Mouse (Mus musculus) right cerebral cortex, postnatal 14 days (tissue): ENCODE results near the gene Dnaic2.

Source experiments
- DNase-seq: peaks from one replicate; pipeline ENCODE4 v3.0.0; 2022

Gene Dnaic2

DNA sequence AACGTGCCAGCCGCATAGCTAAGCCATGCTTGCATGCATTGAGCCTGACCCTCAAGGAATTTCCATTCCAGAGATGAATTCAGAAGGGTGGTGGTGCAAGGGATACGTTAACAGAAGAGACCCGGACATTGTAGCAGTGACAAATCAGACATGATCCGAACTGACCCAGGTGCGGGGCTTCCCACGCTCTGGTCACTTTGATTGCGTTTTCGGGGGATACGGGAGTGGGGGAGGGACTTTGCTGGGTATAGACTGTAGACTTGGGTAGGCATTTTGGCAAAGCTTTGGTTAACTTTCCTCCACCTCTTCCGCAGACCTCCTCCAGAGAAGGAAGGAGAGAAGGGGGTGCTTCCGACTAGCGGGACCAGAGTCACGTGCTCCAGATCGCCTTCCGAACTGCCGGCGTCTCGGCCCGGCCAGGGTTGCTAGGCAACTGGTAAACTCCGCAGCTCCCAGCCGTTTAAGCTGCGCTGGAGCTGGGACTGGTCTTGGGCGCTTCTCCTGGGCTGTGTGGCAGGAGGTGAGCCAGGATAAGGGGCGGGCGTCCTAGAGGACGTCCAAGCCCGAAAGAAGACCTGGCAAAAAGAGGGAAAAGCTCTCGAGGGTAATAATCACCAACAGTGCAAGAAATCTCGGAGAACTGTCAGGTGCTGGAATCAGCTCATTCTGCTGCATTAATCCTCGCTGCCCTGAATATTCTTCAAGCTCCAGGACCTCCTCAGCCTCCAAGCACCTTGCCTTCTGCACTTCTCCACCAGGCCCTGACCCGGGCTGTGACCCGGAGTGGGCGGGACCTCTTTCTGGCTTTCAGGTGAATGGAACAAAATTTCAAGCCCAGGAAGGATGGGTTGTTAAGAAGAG lies at the start of gene Dnaic2:
Gene Dnaic2, plus strand, starts transcription at position 444 of the 861 bp plus-strand sequence.
- peak; percentile 70 for DNase-seq

DNA sequence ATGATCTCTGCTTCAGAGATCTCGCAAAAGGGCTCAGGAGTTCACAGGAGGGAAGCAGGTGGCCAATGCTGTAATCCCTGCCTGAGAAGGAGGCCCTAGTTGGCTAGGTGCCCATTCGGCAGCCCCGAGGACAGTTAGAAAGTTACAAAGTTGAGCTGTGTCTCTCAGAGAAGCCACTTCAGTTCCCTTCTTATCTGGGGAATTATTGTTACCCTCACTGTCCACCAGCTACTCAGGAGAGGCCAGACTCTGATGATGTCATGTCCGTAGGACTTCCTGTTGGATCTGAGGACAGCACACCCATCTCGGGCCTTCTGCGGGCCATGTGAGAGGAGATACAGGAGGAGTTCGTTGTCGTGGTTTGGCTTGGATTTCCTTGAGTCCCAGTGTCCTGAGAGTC lies 47.6 kb upstream of the Dnaic2 start:
- no peak for DNase-seq

DNA sequence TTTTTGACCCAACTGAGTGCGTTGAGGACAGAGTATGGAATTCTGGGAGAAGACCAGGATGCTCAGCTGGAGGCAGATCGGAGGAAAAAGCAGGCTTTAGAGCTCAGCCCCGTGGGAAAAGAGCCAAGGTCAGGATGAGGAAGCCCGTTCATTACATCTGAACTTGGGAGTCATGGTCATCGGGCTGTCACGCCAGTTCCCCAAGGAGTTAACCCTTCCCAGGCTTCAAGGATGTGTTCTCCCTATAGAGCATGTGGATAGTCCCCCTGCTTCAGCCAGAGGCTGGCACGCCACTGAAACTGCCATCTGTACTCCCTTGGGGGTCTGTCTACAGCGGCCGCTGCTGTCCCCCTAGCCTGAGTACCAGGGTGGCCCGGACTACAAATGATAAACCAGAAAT lies 46.9 kb upstream of the Dnaic2 start:
- no peak for DNase-seq

DNA sequence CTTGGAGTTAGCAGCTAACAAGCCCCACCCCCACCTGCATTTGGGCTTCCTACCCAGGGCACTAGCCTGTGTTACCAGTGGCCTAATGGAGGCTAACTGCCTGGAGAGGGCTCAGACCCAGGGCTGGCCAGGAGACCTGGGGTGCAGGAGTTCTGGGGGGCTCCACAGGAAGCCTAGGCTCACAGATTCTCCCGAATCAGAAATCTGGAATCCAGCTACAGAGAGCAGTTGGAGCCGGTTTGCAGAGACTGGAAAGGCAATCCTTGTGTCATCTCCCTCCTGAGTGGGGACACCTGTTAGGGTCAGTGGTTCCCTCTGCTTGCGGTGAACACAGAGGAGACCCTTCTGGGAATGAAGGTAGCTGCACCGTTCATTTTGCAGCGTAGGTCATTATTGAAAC lies 46.2 kb upstream of the Dnaic2 start:
- no peak for DNase-seq

DNA sequence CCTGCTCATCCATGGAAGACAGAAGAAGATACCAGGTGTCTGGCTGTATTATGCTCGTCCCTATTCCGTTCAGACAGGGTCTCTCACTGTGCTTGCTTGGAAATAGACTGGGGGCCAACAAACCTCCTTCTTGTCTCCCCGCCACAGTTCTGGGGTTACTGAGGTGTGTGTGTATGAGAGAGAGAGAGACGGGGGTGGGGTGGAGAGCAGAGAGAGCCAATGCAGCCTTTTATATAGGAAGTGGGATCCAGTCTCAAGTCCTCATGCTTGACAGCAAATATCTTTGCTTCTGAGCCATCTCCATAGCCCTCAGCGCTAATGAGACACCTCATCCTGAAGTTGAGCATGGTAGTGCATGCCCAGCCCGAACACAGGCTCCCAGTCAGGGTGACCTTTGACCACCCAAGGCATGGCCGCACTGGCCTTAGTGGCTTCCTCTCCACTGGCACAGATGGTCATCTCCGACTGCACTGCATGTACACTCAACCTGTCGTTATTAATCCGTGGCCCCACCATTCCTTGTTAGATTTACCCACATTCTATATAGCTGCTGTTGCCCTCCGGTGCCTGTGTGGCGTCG lies 44.8 kb upstream of the Dnaic2 start:
- no peak for DNase-seq

DNA sequence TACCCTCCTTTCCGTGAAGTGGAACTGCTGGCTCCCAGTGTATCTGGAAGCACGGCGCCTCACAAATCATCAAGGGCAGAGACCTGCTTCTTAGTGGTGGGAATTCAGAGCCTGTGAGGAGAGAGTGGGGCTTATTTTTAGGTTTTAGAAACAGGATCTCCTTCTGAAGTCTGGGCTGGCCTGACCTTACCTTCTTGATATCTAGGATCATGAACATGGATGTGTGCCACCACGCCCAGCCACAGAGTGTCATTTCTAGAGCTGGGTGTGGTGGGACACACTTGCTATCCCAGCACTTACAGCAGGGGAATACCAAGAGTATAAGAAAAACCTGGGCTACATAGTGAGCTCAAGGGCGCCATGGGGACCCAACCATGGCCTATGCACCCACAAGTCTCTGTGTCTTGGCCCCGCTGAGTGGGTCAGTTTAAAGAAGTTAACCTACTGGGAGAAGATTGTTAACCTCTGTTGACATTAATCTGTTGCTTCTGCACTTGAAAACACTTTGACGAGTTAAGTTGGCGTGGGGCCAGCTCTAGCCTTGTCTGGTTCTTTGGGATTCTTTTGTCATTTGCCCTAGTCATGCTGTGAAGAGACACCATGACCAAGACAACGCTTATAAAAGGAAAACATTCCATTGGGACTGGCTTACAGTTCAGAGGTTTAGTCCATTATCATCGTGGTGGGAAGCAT lies 44.0 kb upstream of the Dnaic2 start:
- no peak for DNase-seq

DNA sequence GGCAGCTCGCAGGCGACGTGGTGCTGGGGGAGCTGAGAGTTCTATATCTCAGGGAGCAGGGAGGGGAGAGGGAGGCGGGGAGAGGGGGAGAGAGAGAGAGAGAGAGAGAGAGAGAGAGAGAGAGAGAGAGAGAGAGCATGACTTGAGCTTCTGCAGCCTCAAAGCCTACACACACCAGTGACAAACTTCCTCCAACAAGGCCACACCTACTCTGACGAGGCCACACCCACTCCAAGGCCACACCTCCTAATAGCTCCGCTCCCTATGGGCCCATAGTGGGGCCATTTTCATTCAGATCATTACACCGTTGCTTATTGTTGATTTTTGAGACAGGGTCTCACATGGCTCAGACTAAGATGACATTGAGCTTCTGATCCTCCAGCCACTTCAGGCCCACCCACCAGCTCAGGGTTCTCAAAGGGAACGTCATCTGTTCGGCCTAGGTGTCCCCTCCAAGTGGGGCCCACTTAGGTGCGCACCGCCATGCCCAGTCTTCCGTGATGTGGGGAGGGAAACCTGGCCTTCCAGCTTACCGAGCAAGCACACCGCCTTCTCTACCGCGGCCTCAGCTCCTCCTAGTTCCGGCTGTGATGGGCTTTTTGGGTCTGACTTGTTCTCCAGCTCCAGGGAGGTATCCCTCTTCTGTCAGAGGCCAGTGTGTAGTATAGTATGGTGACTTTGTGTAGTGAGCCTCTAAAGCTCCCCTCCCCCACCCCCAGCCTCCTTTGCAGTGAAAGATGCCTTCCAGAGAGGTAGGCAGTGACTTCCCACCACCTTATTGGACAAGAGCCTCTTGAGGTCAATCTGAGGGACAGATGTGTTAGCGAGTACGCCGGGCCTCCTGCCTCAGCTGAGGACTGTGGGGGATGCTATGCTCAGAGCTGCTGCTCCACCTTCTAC lies 43.2 kb upstream of the Dnaic2 start:
- DNase-seq, result no peak

DNA sequence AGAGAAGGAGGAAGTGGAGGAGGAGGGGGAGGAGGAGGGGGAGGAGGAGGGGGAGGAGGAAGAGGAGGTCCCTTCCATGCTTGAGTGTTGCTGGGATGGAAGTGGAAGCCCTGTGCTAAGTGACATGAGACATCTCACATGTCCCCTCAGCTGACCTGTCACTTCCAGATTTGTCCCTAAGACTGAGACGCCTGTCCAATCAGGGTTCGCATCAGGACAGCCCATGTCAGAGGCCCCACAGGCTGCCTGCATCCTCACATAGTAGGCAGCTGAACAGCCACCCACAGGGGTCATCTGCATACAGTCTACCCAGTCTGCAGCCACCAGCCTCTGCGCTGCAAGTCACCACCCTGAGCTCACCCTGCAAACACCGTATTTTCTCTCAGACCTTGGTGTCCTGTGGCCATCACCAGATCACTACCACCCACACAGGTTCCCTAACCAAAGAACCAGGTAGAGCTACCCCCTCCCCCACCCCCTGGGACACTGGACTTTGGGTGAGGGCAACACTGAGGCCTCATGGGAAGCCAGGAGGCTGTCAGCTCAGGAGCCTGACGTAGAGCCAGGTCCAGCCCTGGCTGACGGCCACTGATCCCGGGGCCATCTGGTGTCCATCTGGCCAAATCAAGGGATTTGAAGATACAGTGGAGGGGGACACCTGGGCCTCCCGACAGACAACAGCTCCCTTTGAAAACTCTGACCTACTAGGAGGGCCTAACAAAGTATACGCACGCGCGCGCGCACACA lies 42.4 kb upstream of the Dnaic2 start:
- no peak for DNase-seq

DNA sequence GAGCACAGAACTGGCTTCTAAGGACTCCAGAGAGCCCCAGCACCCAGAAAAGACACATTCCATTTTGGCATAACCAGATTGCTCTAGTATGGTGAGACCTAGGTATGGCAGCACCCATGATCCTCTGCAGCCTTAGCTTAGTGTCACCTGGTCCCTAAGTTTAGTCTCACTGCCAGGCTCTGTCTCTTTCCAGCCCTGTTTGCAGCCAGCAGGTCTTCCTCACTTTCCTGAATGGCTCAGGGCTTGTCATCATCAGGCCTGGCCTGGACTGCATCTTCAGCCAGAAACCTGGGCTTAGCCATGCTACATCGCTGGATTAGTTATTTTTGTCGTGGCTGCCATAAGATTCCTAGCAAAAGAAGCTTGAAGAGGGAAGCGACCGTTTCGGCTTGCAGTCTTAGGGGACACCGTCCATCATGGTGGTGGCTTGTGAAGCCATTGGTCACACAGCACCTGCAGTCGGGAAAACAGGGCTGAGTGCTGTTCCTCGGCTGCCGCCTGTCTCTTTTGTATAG lies 41.6 kb upstream of the Dnaic2 start:
- DNase-seq, result no peak

DNA sequence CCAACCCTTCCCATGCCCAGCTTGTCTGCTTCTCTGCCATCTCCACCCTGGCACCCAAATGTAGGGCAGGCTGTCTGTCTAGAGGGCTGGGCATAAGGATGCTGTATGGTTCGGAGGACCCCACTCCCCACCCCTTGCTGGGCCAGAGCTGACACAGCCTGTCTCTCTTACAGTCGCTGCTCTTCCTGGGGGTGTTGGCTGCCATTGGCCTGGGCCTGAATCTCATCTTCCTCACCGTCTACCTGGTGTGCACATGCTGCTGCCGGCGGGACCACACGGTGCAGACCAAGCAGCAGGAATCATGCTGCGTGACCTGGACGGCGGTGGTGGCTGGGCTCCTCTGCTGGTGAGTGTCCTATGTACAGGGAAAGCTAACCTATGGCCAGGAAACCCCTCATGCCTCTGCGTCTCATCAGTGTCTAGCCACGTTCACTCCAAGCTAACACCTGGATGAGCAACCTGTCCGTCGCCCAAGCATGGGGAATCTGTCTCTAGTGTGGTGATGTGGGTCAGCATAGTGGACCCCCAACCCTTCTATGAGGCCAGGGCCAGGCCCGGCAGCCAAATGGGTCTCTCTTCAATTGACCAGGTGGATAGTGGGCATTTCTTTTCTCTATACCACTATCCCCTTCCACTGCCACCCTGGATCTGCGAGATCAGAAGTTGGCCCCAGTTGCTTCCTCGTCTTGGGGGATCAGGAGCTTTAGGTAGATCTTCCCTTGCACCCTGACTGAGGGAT lies 40.8 kb upstream of the Dnaic2 start:
- DNase-seq, result no peak

DNA sequence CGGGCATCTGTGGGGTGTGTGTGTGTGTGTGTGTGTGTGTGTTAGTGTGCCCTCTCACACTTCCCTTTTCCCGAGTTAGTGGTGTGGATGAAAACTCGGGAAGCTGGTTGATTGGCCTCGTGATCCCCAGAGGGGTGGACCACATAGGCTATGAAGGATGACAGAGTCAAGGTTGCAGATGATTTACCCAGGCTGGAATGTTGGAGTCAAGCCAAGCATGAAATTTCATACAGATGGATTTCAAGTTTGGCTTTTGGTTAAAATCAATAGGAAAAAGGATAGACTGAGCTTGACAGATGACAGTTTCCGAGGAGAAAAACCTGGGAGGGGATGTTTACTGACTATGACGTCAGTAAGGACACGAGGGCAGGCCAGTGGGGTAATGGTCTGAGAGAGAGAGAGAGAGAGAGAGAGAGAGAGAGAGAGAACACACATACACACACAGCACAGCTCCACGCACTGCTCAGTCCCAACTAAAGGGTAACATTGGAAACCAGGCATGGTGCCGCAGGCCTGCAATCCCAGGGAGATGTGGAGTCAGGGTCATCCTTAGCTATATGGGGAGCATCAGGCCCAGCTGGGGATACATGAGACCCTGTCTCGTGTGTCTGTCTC lies 39.5 kb upstream of the Dnaic2 start:
- DNase-seq, result no peak

DNA sequence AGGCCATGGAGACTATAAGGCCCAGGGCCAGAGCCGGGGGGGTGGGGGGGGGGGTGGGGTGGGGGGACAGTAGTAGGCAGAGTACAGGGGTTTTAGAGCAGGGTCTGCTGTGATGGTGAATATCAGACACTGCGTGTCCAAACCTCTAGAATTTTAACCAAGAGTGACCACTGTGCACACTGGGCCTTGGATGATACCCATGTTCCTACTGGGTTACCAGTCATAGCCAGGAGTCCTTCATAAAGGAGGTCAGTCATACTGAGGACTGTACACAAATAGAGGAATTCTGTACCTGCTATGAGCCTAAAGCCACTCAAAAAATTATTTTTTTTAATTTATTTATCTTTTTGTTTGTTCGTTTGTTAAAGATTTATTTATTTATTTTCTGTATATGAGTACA lies 38.5 kb upstream of the Dnaic2 start:
- no peak for DNase-seq

DNA sequence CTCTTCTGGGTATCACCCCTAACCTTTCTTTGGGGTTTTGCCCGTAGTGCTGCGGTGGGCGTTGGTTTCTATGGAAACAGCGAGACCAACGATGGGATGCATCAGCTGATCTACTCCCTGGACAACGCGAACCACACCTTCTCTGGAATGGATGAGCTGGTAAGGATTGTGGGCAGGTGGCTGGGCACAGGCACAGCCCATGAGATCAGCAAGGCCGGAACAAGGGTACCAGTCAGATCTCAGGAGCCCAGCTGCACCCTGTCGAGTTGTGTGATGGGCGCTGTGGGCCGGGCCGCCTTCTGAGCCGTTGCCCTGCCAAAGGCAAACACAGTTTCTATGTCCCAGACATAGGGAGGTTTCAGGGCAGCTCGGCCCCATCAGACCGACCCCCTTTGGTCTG lies 37.0 kb upstream of the Dnaic2 start:
- DNase-seq, result no peak

DNA sequence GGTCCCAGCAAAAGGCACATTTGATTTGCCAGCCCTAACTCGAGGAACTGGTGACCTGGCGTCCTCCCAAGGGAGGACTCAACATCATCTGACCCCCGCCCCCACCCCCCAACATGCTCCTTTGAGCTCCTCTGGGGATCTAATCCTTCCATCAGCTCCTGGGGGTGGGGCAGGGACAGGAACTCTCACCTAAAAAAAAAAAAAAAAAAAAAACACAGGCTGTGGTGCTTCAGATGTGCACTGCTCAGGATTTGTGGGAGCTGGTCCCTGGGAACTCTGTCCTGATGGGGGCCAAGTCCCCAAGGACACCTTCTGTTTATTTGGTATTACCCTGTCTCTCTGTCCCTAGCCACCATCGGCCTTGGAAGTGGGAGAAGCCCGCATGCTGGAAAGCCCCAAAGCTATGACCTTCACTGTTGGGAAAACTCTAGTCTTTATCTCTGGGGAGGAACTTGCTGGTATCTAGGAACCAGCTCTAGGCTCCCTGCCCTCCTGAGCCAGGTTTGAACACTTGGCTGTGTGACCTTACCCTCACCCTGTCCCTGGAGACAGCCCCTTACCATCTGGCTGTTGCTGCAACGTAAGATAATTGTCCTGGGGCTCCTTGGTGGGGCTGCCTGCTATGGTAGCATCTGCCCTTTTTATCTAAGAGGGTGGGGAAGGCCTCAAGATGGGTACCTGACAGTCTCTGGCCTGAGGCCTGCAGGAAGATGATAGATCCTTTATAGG lies 35.6 kb upstream of the Dnaic2 start:
- DNase-seq, result no peak

DNA sequence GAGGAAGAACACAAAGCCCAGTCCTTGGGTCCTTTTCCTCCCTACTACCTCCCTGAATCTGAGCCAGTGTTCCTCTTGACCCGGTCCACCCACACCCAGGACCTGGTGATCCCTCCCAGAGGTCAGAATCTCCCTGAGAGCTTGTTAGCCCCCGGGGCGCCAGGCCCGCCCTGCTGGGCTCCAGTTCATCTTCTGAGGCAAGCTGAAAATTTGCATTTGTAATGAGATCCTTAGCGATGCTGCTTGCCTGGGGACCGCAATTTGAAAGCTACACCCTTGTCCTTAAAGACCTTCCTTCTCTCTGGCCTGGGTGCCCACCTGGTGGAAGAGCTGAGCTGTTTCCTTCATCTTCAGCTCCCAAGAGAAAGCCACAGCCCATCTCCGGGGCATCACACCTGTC lies 34.6 kb upstream of the Dnaic2 start:
- DNase-seq, result no peak

DNA sequence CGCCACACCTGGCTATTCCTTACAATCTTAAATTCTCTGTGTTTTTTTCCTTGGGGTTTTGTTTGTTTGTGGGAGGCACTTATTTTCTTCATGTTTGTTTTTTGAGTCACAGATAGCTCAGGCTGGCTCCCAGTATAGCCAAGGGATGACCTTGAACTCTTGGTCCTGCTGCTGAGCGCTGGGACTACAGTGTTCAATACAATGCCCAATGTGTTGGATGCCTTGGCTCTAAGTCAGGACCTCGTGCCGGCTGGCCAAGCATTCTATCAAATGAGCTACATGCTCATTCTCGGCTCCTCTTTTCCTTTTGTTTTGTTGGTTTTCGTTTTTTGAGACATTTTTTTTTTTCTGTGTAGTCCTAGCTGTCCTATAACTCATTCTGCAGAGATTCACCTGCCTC lies 33.8 kb upstream of the Dnaic2 start:
- DNase-seq, result no peak

DNA sequence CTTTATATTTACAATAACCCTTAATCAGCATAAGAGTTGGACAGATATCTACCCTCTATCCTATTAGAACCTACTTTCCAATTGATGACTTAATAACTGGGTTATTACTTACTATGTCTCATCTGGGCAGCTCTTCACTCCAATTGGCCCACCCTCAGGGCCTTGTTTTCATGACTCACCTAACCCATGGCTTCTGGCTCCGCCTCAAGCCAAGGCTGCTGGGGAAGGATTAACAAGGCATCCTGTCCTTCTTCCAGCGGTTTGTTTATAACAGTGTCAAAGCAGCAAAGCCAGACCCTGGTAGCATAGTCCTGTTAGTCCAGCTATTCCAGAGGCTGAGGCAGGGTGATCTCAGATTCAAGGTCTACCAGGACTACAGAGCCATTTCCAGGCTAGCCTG lies 32.8 kb upstream of the Dnaic2 start:
- no peak for DNase-seq

DNA sequence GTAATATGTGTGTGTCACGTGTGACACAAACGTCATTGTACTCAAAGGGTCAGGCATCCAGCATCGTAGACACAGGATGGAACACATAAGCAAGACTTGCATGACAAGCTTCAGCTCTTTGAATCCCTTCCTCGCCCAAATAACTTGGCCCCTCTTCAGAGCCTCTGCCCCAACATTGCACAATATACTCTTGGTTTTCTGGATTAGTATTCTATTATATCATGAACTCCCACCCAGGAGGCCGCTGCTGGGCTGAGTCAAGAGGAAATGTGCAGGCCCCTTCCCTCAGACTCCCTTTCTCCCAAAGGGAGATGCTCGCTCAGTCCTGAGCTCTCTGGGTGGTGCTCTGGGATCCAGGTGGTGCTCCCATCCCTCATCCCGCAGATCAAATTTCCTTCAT lies 28.7 kb upstream of the Dnaic2 start:
- no peak for DNase-seq

DNA sequence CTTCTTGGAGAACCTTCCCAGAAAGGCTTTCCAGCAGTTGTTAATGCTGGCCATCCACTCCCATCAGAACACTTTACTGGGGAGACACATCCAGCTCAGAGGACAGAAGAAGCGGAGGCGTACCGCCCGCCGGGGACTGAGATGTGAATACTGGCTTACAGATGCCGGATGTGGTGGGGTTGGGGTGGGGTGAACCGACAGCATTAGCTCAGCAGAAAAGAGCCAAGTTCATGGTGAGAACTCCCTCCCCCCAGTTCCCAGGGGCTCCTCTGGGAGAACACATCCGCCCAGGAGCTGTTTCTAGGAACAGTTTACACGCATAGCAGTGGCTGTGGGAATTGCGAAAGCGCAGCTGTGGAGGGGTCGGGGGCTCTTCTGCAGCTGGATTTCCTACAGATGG lies 27.7 kb upstream of the Dnaic2 start:
- no peak for DNase-seq

DNA sequence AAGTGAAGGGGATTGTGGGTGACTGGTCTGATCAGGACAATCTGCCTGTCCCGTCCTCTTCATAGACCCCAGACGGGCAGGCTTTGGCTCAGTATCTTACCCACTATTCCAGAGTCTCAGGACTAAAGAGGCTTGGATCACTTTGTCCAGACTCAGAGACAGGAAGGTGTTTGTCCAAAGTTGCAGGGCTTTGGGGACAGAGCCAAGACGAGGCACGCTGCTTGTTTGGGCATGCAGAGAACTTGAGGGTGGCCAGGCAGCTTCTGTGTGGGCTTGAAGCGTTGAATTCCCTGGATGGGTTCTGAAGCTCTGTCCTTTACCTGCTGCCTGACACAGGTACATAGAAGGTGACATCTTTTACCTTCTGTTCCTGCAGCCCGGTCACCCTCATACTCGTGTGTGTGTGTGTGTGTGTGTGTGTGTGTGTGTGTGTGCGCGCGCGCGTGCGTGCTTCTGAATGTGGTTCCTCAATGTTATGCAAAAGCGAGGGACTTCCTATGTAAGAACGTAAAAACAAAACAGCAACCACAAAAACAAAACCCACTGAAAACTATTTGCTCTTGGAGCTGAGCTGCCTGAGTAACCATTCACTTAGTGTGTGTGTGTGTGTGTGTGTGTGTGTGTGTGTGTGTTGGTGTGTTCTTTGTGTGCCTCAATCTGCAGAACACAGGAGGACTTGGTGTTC lies 24.8 kb upstream of the Dnaic2 start:
- no peak for DNase-seq
